Comparison of ENCODE assay signal across 8 mouse cellular contexts in genomic region chr1:179734500-179735474, GRCm38 (mm10). TPM values are rescaled to one million over a fixed set of nuclear protein-coding genes. Genes with fewer than 3 reads are reported as not detected.
DNase-seq lines count a peak whose midpoint lies in the region; ATAC-seq lines count a peak whose summit lies in the region.
"Had no signal": no experiment of that assay in that cellular context is flagged by ENCODE, and none has a peak within 500 bp of the region (broad histone marks: within the 10 kb centered on the region; RNA-seq: fewer than 3 reads in every experiment).

No protein-coding gene starts in this region.

- no peaks in the 10 kb centered on the region for H3K36me3 ChIP-seq in heart, embryonic 12.5 days

- no peak overlapping the region for H3K9ac ChIP-seq in heart, embryonic 12.5 days

- H3K27ac ChIP-seq in heart, embryonic 12.5 days (ENCODE audit: poor library complexity, severe bottlenecking) = no peak overlapping the region
- H3K27ac ChIP-seq: macrophage had no signal

- WGBS in heart, embryonic 12.5 days = 27% methylated on average over 15 of the region's 15 CpGs

- H3K27me3 ChIP-seq in heart, embryonic 12.5 days (replicated peaks) = no peaks in the 10 kb centered on the region

- H3K9me3 ChIP-seq in heart, embryonic 12.5 days (replicated peaks) = no peaks in the 10 kb centered on the region

- peak; percentile 94 for DNase-seq in ES-CJ7 (ENCODE audit: low read depth, low spot score)
- DNase-seq in adrenal gland, adult (ENCODE audit: inconsistent age in 2 of 2, low spot score in 1 of 2) = peak; percentile 56 to 85
- DNase-seq in embryo, embryonic 11 days = peak; percentile 52
- peak; percentile 42 for DNase-seq in layer of hippocampus, adult 9-11 months
- peak; percentile 62 to 77 for DNase-seq in lung, postnatal 4 days
- peak; percentile 58 for DNase-seq in spleen, adult 12 weeks (ENCODE audit: low spot score)

- no peaks in the 10 kb centered on the region for H3K4me1 ChIP-seq in heart, embryonic 12.5 days (replicated peaks)

- H3K4me3 ChIP-seq in heart, embryonic 12.5 days = 0 out of 2 replicates have a peak overlapping the region, but pooled peaks have one; percentile 20

- peak overlapping the region; percentile 50 for H3K4me2 ChIP-seq in heart, embryonic 12.5 days

- ATAC-seq in heart, embryonic 12.5 days (ENCODE audit: insufficient number of reproducible peaks, low FRiP score) = peak; percentile 22; the same call in 1 of the 2 replicates

RNA-seq across cellular contexts. Expression of gene Kif28, which starts 10.3 kb away (rescaled TPM):
- polyA plus RNA-seq in heart, embryonic 12.5 days (2016; fragmentation: Nextera tagmentation; extraction: Ambion mirVana) = not detected in 2 replicates
- polyA plus RNA-seq: macrophage had no signal

Comparison
In these comparisons a context has a peak if more than half of its experiments do, and no peak if none do; other contexts are left out.
1. DNase-seq: peak in every context shown above with its lines; median percentile 94 in ES-CJ7; 70 in adrenal gland, adult; 70 in lung, postnatal 4 days; 58 in spleen, adult 12 weeks; 52 in embryo, embryonic 11 days; 42 in layer of hippocampus, adult 9-11 months.